Mouse (Mus musculus) spleen, adult 2 months (tissue): ENCODE results near the gene Cybb.

ENCODE experiments used
- CTCF ChIP-seq: fragments of 200-500 bp; IDR thresholded peaks from 2 replicates; pipeline ENCODE4 v1.5.1; 2011; ENCODE audit warnings: mild to moderate bottlenecking, inconsistent platforms; ENCODE audit not compliant: insufficient read depth, insufficient read length, insufficient replicate concordance; ENCODE audit errors: extremely low read depth
- POLR2A ChIP-seq: fragments of 200-500 bp; IDR thresholded peaks from 2 replicates; pipeline ENCODE4 v1.6.1; 2011; ENCODE audit warnings: low read depth, low read length, inconsistent platforms

DNA sequence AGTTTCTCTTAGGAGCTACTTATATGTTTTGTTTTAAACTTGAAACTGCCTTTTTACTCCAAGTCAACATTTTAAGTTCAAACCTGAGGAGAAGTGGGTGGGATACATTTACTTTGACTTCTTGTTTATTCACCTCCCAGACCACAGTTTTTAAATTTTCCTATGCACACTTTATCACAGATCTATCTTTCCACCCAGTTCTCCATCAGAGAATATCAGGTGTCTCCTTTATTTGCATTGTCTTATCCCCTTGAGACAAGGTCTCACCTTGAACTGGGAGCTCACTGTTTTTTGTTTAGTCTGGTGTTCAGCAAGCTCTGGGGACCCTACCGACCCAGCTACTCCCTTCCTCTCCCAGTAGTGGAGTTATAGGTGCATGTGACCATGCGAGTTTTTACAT is 21.7 kb downstream of the Cybb start:
- TF ChIP-seq POLR2A: no peak
- no peak for TF ChIP-seq CTCF
